Comparison of ENCODE assay signal across 8 mouse cellular contexts in genomic region chr4:59437990-59438854, GRCm38 (mm10). TPM values are rescaled to one million over a fixed set of nuclear protein-coding genes. Genes with fewer than 3 reads are reported as not detected.
DNase-seq lines count a peak whose midpoint lies in the region; ATAC-seq lines count a peak whose summit lies in the region.

TSS of gene Susd1 (minus strand) at chr4:59438633.

- no peaks in the 10 kb centered on the region for H3K36me3 ChIP-seq in forebrain, embryonic 13.5 days (ENCODE audit: poor library complexity, severe bottlenecking)
- no peaks in the 10 kb centered on the region for H3K36me3 ChIP-seq in neural tube, embryonic 14.5 days (ENCODE audit: control insufficient read depth, insufficient read depth, low read length)

- DNase-seq in A20 (ENCODE audit: low read depth, low spot score): peak; percentile 89
- peak; percentile 81 for DNase-seq in adrenal gland, postnatal 14 days
- peak; percentile 63 for DNase-seq in heart, postnatal 14 days
- DNase-seq in kidney, postnatal 4 days: peak; percentile 77 to 85
- peak; percentile 63 to 70 for DNase-seq in lung, adult 18-20 months
- peak; percentile 60 for DNase-seq in testis, postnatal 10 days (ENCODE audit: low spot score)

- H3K4me1 ChIP-seq in forebrain, embryonic 13.5 days: peaks cover 8% of the 10 kb centered on the region; the same call in 1 of the 2 replicates
- H3K4me1 ChIP-seq in neural tube, embryonic 14.5 days (ENCODE audit: control insufficient read depth, insufficient read depth, low read length): no peaks in the 10 kb centered on the region

- no peak within 1 kb of the TSS for H3K27ac ChIP-seq in forebrain, embryonic 13.5 days
- no peak within 1 kb of the TSS for H3K27ac ChIP-seq in neural tube, embryonic 14.5 days (ENCODE audit: low read depth, low read length)

- under 1% methylated on average over 71 of the region's 75 CpGs for WGBS in forebrain, embryonic 13.5 days
- WGBS in neural tube, embryonic 14.5 days: 1% methylated on average over 70 of the region's 75 CpGs

- no peaks in the 10 kb centered on the region for H3K9me3 ChIP-seq in forebrain, embryonic 13.5 days (replicated peaks)
- no peaks in the 10 kb centered on the region for H3K9me3 ChIP-seq in neural tube, embryonic 14.5 days (ENCODE audit: control insufficient read depth, low read length)

- peak within 1 kb of the TSS; percentile 62 for H3K4me3 ChIP-seq in forebrain, embryonic 13.5 days
- H3K4me3 ChIP-seq in neural tube, embryonic 14.5 days (ENCODE audit: low read depth, low read length): peak within 1 kb of the TSS; percentile 59

- peak within 1 kb of the TSS; percentile 100 for H3K4me2 ChIP-seq in forebrain, embryonic 13.5 days
- H3K4me2 ChIP-seq in neural tube, embryonic 14.5 days (ENCODE audit: low read depth, low read length): peak within 1 kb of the TSS; percentile 86

- intact Hi-C loops in heart, postnatal 14 days (cut with DNase I): no loop called here

- H3K27me3 ChIP-seq in forebrain, embryonic 13.5 days: peaks cover 36% of the 10 kb centered on the region
- peaks cover 8% of the 10 kb centered on the region for H3K27me3 ChIP-seq in neural tube, embryonic 14.5 days (ENCODE audit: control insufficient read depth, insufficient read depth, low read length)

- peak within 1 kb of the TSS; percentile 73 for H3K9ac ChIP-seq in forebrain, embryonic 13.5 days
- H3K9ac ChIP-seq in neural tube, embryonic 14.5 days (replicated peaks; ENCODE audit: low read depth, low read length): peak within 1 kb of the TSS; percentile 66

- ATAC-seq in forebrain, embryonic 13.5 days: peak; percentile 92
- ATAC-seq in neural tube, embryonic 14.5 days (ENCODE audit: low read depth): peak; percentile 93

RNA-seq across cellular contexts. Expression of gene Susd1, which starts in this region (rescaled TPM):
- total RNA-seq in adrenal gland, postnatal 14 days (2021): 5.1 and 5.4 TPM in 2 replicates
- 0.69 and 0.72 TPM in 2 replicates for polyA plus RNA-seq in forebrain, embryonic 13.5 days (2015; fragmentation: Nextera tagmentation; extraction: Ambion mirVana)
- total RNA-seq in heart, postnatal 14 days (2021): 1 to 10 TPM in 1 of 2 experiments, under 1 TPM in 1; 0.98 to 1.5 TPM
- polyA plus RNA-seq in neural tube, embryonic 14.5 days (2014; fragmentation: Nextera tagmentation; extraction: Ambion mirVana): 1.3 and 1.4 TPM in 2 replicates

Comparison
In these comparisons a context has a peak if more than half of its experiments do, and no peak if none do; other contexts are left out.
1. Peak in ATAC-seq, H3K4me3 ChIP-seq, H3K9ac ChIP-seq and H3K4me2 ChIP-seq in forebrain, embryonic 13.5 days; RNA of the gene not detected or under 1 TPM.